Mouse (Mus musculus) right cerebral cortex, postnatal 25 days (tissue): Measurements from ENCODE around the gene Adprm.
"Not testable (repeated sequence)": the region's sequence is repeated elsewhere in the genome, so short reads cannot be mapped to it uniquely, and the experiment has no call there.

ENCODE experiments used
- DNase-seq: peaks from one replicate; pipeline ENCODE4 v3.0.0; 2022

Gene Adprm

GRCm38 (mm10) chr11:67052321-67052952 is at the start of gene Adprm, which contains the start of gene Sco1:
Gene Adprm (minus strand): TSS chr11:67052594.
Gene Sco1 (plus strand): TSS chr11:67052670.
- DNase-seq, result peak; percentile 88

- peak; percentile 45 for DNase-seq
These were observed 49.3 kb upstream of the Adprm start for GRCm38 (mm10) chr11:67101713-67102112.

GRCm38 (mm10) chr11:67100169-67100568 is 47.8 kb upstream of the Adprm start:
- DNase-seq, result no peak

- no peak for DNase-seq
These were observed 46.8 kb upstream of the Adprm start for GRCm38 (mm10) chr11:67099241-67099640.

GRCm38 (mm10) chr11:67098427-67098826 is 46.0 kb upstream of the Adprm start:
- DNase-seq, result peak; percentile 51

DNA sequence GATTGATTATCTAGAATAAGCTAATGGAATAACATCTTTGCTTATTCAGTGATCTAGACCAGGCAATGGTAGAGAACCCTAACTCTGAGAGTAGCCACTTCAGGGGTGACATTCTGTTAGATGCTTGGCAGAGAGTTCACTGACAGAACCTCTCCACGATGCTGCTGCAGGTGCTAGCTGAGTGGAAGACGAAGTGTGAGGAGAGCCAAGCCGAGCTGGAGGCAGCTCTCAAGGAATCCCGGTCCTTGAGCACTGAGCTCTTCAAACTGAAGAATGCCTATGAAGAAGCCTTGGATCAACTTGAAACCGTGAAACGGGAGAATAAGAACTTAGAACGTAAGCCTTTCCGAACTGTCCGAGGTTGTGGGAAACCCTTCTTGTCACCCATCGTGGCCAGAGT is 45.3 kb upstream of the Adprm start:
- no peak for DNase-seq

GRCm38 (mm10) chr11:67094470-67094869 is 42.1 kb upstream of the Adprm start:
- DNase-seq, result no peak

DNA sequence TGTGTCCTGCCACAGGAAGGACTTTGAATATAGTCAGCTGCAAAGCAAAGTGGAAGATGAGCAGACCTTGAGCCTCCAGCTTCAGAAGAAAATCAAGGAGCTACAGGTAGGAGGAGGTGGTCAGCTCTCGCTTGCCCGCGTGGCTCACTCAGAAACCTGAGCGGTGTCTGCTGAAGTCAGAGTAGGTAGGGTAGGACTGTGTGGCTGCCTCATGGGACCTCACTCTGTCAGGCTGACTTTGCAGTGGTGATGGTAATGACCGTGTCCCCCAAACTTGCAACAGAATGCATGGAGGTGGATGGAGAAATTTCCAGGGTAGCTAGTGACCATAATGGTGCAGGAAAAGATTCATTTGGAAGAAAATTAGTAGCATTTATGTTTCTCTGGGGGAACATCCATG is 41.3 kb upstream of the Adprm start:
- DNase-seq, result no peak

- DNase-seq, result no peak
These were observed 40.8 kb upstream of the Adprm start for GRCm38 (mm10) chr11:67093201-67093600.

- DNase-seq, result not testable (repeated sequence)
These were observed 40.0 kb upstream of the Adprm start for GRCm38 (mm10) chr11:67092354-67092753.

GRCm38 (mm10) chr11:67087225-67087624 is 34.8 kb upstream of the Adprm start:
- no peak for DNase-seq

DNA sequence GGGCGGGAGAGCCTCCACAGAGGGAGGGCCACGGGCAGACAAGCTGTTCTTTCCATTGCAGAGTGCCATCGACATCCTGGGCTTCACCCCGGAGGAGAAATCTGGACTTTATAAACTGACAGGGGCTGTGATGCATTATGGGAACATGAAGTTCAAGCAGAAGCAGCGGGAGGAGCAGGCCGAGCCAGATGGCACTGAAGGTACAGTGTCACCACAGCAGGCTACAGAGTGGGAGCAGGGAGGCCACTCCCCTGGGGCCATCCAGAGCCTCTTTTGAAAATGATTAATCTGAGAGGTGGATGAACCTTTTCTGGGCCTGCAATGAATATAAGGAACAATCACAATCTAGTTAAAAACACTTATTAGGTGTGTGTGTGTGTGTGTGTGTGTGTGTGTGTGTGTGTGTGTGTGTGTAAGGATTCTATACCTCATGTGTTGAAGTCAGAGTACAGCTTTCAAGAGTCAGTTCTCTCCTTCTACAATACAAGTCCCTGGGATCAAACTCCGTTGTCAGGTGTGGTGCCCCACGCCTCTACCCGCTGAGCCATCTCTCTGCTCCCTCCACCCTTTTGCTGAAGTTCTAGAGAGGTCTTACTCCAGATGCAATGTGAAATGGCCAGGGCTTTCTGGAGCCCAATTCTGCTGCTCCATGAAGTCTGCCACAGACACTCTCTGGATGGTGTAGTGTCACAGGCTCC is 34.2 kb upstream of the Adprm start:
- DNase-seq, result no peak

DNA sequence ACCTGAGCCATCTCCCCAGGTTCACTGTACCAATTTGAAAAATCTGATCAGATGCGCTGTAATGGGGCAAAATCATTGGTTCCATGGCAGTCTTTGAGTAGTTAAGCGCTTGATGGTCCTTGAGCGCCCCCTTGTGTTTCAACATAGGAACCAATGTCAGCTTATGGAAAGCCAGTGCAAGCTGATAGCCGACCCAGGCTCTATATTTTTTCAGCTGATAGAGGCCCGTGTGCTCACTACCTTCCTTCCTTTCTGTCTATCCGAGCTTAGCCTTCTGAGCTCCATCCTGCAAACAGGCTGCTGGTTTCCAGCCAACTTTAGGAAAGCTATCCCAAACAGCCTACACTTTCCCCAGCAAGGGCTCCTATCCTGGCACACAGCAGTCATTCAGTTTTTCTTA is 33.1 kb upstream of the Adprm start:
- peak; percentile 55 for DNase-seq

- no peak for DNase-seq
These were observed 31.4 kb upstream of the Adprm start for GRCm38 (mm10) chr11:67083712-67084340.

- no peak for DNase-seq
These were observed 30.8 kb upstream of the Adprm start for GRCm38 (mm10) chr11:67083239-67083638.

DNA sequence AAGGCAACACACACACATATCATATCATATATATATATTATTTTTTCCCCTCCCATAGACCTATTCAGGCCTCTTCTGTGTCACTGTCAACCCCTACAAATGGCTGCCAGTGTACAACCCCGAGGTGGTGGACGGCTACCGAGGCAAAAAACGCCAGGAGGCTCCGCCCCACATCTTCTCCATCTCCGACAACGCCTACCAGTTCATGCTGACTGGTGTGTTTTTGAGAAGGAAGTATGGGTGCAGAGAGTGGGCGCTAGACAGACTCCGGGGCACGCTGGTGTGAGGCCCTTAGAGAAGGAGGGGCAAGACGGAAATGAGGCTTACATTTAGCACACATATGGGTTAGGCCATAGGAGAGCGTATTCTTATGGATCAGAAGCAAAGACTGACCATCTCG is 30.4 kb upstream of the Adprm start:
- no peak for DNase-seq

DNA sequence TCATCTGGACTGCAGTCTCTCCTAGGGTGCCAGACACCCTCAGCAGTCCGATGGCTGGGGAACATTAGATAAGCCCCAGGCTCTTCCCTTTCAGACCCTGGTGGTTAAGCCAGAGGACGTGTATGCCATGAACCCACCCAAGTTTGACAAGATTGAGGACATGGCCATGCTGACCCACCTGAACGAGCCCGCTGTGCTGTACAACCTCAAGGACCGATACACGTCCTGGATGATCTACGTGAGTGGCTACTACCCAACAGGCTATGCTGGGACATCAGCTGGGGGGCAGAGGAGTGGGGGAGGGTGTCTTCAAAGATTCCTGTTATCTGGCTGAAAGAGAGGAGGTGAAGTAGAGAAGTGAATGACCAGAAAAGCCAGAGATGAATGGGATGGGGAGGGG is 29.8 kb upstream of the Adprm start:
- DNase-seq, result no peak

- no peak for DNase-seq
These were observed 28.8 kb upstream of the Adprm start for GRCm38 (mm10) chr11:67081125-67081649.

DNA sequence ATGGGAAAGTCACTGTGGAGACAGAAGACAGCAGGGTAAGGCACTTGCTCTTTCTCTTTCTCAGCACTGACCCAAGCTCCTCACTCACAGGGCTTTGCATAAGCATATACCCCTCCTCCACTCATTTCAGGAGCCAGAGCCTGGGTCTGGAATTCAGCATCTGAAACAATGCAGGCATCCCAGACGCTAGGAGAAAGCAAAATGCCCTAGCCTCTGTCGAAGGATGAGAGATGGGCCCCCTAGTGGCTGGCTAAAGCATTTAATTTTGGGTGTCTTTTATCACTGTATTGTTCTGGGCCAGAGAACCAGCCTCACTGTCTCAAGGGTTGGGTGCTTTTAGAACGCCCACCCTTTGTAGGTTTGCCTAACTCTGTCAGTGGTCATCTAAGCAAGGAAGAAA is 27.8 kb upstream of the Adprm start:
- DNase-seq, result peak; percentile 52

DNA sequence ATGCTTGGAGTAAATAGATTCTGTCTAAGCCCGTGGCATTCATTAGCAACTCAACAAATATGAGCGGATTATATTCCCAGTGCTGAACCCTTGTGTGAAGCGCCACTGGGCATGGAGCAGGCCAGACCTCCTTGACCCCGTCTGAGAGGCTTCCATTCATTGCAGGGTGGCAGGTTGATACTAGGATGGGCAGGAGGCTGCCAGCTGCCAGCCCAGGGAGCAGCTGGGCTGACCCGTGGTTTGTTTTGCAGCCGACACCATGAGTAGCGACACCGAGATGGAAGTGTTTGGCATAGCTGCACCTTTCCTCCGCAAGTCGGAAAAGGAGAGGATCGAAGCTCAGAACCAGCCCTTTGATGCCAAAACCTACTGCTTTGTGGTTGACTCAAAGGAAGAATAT is 27.3 kb upstream of the Adprm start:
- no peak for DNase-seq

- no peak for DNase-seq
These were observed 26.5 kb upstream of the Adprm start for GRCm38 (mm10) chr11:67078888-67079287.

- no peak for DNase-seq
These were observed 25.6 kb upstream of the Adprm start, which contains the start of gene Myh3 for GRCm38 (mm10) chr11:67078000-67078399. Gene Myh3 (plus strand): TSS chr11:67078300.

GRCm38 (mm10) chr11:67077435-67077834 is 25.0 kb upstream of the Adprm start:
- no peak for DNase-seq

DNA sequence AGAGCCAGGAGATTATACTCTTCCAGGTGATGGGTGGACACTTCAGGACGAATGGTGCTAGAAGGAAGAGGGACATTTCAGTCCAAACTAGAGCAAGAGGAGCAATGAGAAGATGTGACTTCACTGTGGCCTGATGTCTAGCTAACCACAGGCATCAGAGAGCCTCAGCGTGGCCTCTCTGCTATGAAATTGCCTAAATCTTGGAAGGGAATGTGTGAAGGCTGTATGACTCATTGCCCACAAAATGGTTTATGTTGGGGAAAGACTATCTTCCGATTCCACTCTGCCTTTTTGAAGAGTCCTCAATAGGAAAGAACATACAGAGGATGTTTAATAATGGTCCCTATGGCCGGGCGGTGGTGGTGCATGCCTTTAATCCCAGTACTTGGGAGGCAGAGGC is 24.4 kb upstream of the Adprm start:
- no peak for DNase-seq
